ENCODE assay signal across 11 mouse cellular contexts in the genomic region with DNA sequence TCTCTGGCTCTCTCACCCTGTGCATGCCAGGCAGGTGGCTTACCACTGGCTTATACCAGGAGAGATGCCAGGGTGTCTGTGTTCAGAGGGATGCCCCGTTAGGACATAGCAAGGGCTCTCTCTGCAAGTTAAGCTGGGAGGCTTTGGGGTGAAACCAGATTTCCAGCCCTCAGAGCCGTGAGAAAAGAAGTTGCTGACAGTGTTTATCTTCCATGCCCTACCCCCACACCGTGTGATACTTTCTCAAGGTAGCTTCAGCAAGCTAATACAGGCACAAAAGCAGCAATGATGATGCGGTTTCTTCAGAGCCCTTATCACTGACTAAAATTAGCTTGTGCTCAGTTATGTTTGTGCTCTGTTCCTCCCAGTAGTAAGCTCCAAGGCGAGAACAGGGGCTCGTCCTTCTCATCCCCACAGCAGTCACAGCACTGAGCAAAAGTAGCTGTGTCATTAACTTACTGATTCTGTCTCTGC. TPM values are rescaled to one million over a fixed set of nuclear protein-coding genes. Genes with fewer than 3 reads are reported as not detected.
DNase-seq lines count a peak whose midpoint lies in the region; ATAC-seq and TF ChIP-seq lines count a peak whose summit lies in the region.
"Had no signal": no experiment of that assay in that cellular context is flagged by ENCODE, and none has a peak within 500 bp of the region (broad histone marks: within the 10 kb centered on the region; RNA-seq: fewer than 3 reads in every experiment).

No protein-coding gene starts in this region.

- peak overlapping the region; percentile 60 for H3K27ac ChIP-seq in left cerebral cortex, adult 2 months
- peak overlapping the region; percentile 87 for H3K27ac ChIP-seq in heart, embryonic 10.5 days
- H3K27ac ChIP-seq in forebrain, embryonic 10.5 days, result no peak overlapping the region
- H3K27ac ChIP-seq in kidney, embryonic 14.5 days (ENCODE audit: low read depth, low read length), result no peak overlapping the region
- H3K27ac ChIP-seq: embryonic facial prominence, embryonic 12.5 days; neural tube, embryonic 12.5 days had no signal

- no peaks in the 10 kb centered on the region for H3K9me3 ChIP-seq in heart, embryonic 10.5 days
- no peaks in the 10 kb centered on the region for H3K9me3 ChIP-seq in forebrain, embryonic 10.5 days
- H3K9me3 ChIP-seq in kidney, embryonic 14.5 days (ENCODE audit: control insufficient read depth, low read length), result no peaks in the 10 kb centered on the region
- H3K9me3 ChIP-seq: embryonic facial prominence, embryonic 12.5 days; neural tube, embryonic 12.5 days had no signal

- DNase-seq in left cerebral cortex, adult 2 months (ENCODE audit: extremely low spot score in 1 of 2, low spot score in 2 of 2), result no peak
- DNase-seq in left cerebral cortex, postnatal 36 days (ENCODE audit: low spot score in 2 of 2), result no peak
- peak; percentile 62 for DNase-seq in c-Kit-positive CD71-positive TER-119-positive erythroid progenitor cells, embryonic 14.5 days (ENCODE audit: low spot score)
- DNase-seq in heart, embryonic 10.5 days (ENCODE audit: low spot score), result peak; percentile 83
- DNase-seq in right cerebral cortex, postnatal 25 days, result no peak
- DNase-seq in forebrain, embryonic 10.5 days (ENCODE audit: extremely low spot score, low spot score), result no peak
- DNase-seq: thymus, postnatal 4 days had no signal

- H3K9ac ChIP-seq in kidney, embryonic 14.5 days (ENCODE audit: low read depth, low read length), result no peak overlapping the region
- H3K9ac ChIP-seq: embryonic facial prominence, embryonic 12.5 days; neural tube, embryonic 12.5 days had no signal

- no peak overlapping the region for H3K4me2 ChIP-seq in kidney, embryonic 14.5 days (replicated peaks; ENCODE audit: low read depth, low read length)
- H3K4me2 ChIP-seq: embryonic facial prominence, embryonic 12.5 days; neural tube, embryonic 12.5 days had no signal

- H3K4me1 ChIP-seq in heart, embryonic 10.5 days, result peaks cover 25% of the 10 kb centered on the region
- H3K4me1 ChIP-seq in forebrain, embryonic 10.5 days, result 0 out of 2 replicates have a peak, but pooled peaks cover 5% of the 10 kb centered on the region
- H3K4me1 ChIP-seq in kidney, embryonic 14.5 days (ENCODE audit: control insufficient read depth, insufficient read depth, low read length), result no peaks in the 10 kb centered on the region
- H3K4me1 ChIP-seq: embryonic facial prominence, embryonic 12.5 days; neural tube, embryonic 12.5 days had no signal

- ATAC-seq in megakaryocyte-erythroid progenitor cell, adult 5-6 weeks (replicated peaks; ENCODE audit: low FRiP score, low TSS enrichment, poor library complexity, severe bottlenecking), result peak; percentile 83
- ATAC-seq in kidney, embryonic 14.5 days (ENCODE audit: low FRiP score, low TSS enrichment), result no peak

- TF ChIP-seq CTCF in left cerebral cortex, adult 2 months (IDR thresholded peaks at IDR 0.05), result no peak

- WGBS in heart, embryonic 10.5 days, result 7% methylated on average over 6 of the region's 6 CpGs
- WGBS in forebrain, embryonic 10.5 days, result 73% methylated on average over 6 of the region's 6 CpGs
- 63% methylated on average over 6 of the region's 6 CpGs for WGBS in kidney, embryonic 14.5 days

- no peaks in the 10 kb centered on the region for H3K36me3 ChIP-seq in heart, embryonic 10.5 days
- no peaks in the 10 kb centered on the region for H3K36me3 ChIP-seq in forebrain, embryonic 10.5 days (replicated peaks)
- no peaks in the 10 kb centered on the region for H3K36me3 ChIP-seq in kidney, embryonic 14.5 days (ENCODE audit: control insufficient read depth, insufficient read depth, low read length)
- H3K36me3 ChIP-seq: embryonic facial prominence, embryonic 12.5 days; neural tube, embryonic 12.5 days had no signal

- intact Hi-C loops in left cerebral cortex, adult 2 months (cut with DNase I), result loop anchor here (2.0 to 5.0 kb wide), 5 partner anchors 42 to 301 kb away; a partner anchor contains a TSS
- intact Hi-C loops in left cerebral cortex, postnatal 36 days (cut with DNase I), result loop anchor here (2.0 to 5.0 kb wide), 4 partner anchors 42 to 301 kb away; a partner anchor contains a TSS

- H3K4me3 ChIP-seq in left cerebral cortex, adult 2 months, result no peak overlapping the region
- H3K4me3 ChIP-seq in heart, embryonic 10.5 days, result peak overlapping the region; percentile 32
- H3K4me3 ChIP-seq in forebrain, embryonic 10.5 days, result no peak overlapping the region
- no peak overlapping the region for H3K4me3 ChIP-seq in kidney, embryonic 14.5 days (ENCODE audit: low read length)
- H3K4me3 ChIP-seq: embryonic facial prominence, embryonic 12.5 days; neural tube, embryonic 12.5 days had no signal

- no peaks in the 10 kb centered on the region for H3K27me3 ChIP-seq in heart, embryonic 10.5 days (ENCODE audit: insufficient read depth, poor library complexity, severe bottlenecking)
- no peaks in the 10 kb centered on the region for H3K27me3 ChIP-seq in forebrain, embryonic 10.5 days (ENCODE audit: poor library complexity, severe bottlenecking)
- no peaks in the 10 kb centered on the region for H3K27me3 ChIP-seq in kidney, embryonic 14.5 days (ENCODE audit: control insufficient read depth, insufficient read depth, low read length)
- H3K27me3 ChIP-seq: embryonic facial prominence, embryonic 12.5 days; neural tube, embryonic 12.5 days had no signal

RNA-seq across cellular contexts. Expression of a gene that starts 42.4 kb away (rescaled TPM):
- 10 to 100 TPM in 1 of 2 experiments, 1 to 10 TPM in 1; 8.9 to 10.8 TPM for total RNA-seq in left cerebral cortex, adult 2 months (2021)
- 10 to 100 TPM; 11.6 to 12.5 TPM for total RNA-seq in left cerebral cortex, postnatal 36 days (2021)
- 9.7 and 12.9 TPM in 2 replicates for polyA plus RNA-seq in heart, embryonic 10.5 days (2016; fragmentation: Nextera tagmentation; extraction: Ambion mirVana)
- 1.8 and 1.9 TPM in 2 replicates for total RNA-seq in megakaryocyte-erythroid progenitor cell, adult 5-6 weeks (2014; fragmentation: Nextera tagmentation)
- total RNA-seq in megakaryocyte-erythroid progenitor cell, adult 5-6 weeks (2017), result 4.4 and 6.3 TPM in 2 replicates
- 6.7 and 9.4 TPM in 2 replicates for polyA plus RNA-seq in forebrain, embryonic 10.5 days (2016; fragmentation: Nextera tagmentation; extraction: Ambion mirVana)
- 6.0 and 8.0 TPM in 2 replicates for polyA plus RNA-seq in kidney, embryonic 14.5 days (2014; fragmentation: Nextera tagmentation; extraction: Ambion mirVana)

Comparison
In these comparisons a context has a peak if more than half of its experiments do, and no peak if none do; other contexts are left out.
1. DNase-seq: peak in c-Kit-positive CD71-positive TER-119-positive erythroid progenitor cells, embryonic 14.5 days (single experiment) and heart, embryonic 10.5 days (single experiment); none in left cerebral cortex, adult 2 months (0 of 2), left cerebral cortex, postnatal 36 days (0 of 2), right cerebral cortex, postnatal 25 days (single experiment) and forebrain, embryonic 10.5 days (single experiment).
2. H3K27ac ChIP-seq: peak in left cerebral cortex, adult 2 months (single experiment) and heart, embryonic 10.5 days (single experiment); none in forebrain, embryonic 10.5 days (single experiment) and kidney, embryonic 14.5 days (single experiment).